Mouse (Mus musculus): Measurements from ENCODE around the gene Zfp446.

GRCm38 (mm10) chr7:13007341-13008092 lies 29.9 kb downstream of the Zfp446 start:
- TF ChIP-seq CTCF (IDR thresholded peaks at IDR 0.05; ENCODE audit: extremely low read depth, insufficient read depth, insufficient read length, insufficient replicate concordance) (no peak), POLR2A (IDR thresholded peaks at IDR 0.05; ENCODE audit: low read depth, low read length) (no peak)

Measured in spleen, adult 2 months (tissue).